Mouse (Mus musculus): ENCODE data around the gene Trmt6. TPM values are rescaled to one million over a fixed set of nuclear protein-coding genes. Genes with fewer than 3 reads are reported as not detected.

The Trmt6 gene
- total RNA-seq, 1 experiment from 2014 or later: 25.3 TPM

Other genes starting within 250 kb of the Trmt6 start
- 40.1 and 57.3 TPM in 2 replicates for gene Gpcpd1, start 228.3 kb downstream of the Trmt6 start, total RNA-seq (2021)
- gene Shld1, start 129.1 kb downstream of the Trmt6 start, total RNA-seq (2021): 8.8 and 13.8 TPM in 2 replicates
- gene Chgb, start 34.8 kb downstream of the Trmt6 start, total RNA-seq (2021): 1,899 and 1,907 TPM in 2 replicates
- 5.8 and 6.6 TPM in 2 replicates for gene Mcm8, start 86 bp upstream of the Trmt6 start, total RNA-seq (2021)
- gene Crls1, start 30.6 kb upstream of the Trmt6 start, total RNA-seq (2021): 81.5 and 97.2 TPM in 2 replicates
- 1.6 and 2.2 TPM in 2 replicates for gene Lrrn4, start 64.8 kb upstream of the Trmt6 start, total RNA-seq (2021)
- gene Fermt1, start 129.9 kb upstream of the Trmt6 start, total RNA-seq (2021): not detected in 2 replicates